Mouse (Mus musculus): ENCODE measurements around the gene Ctnnal1.

Gene Ctnnal1

GRCm38 (mm10) chr4:56861551-56861950 is 3.4 kb downstream of the Ctnnal1 start:
- no peak for DNase-seq (ENCODE audit: low read depth, low spot score)

GRCm38 (mm10) chr4:56858733-56859132 is 6.3 kb downstream of the Ctnnal1 start:
- no peak for DNase-seq (ENCODE audit: low read depth, low spot score)

GRCm38 (mm10) chr4:56856371-56856949 is 8.5 kb downstream of the Ctnnal1 start:
- no peak for DNase-seq (ENCODE audit: low read depth, low spot score)

GRCm38 (mm10) chr4:56855935-56856334 is 9.1 kb downstream of the Ctnnal1 start:
- DNase-seq (ENCODE audit: low read depth, low spot score): no peak

GRCm38 (mm10) chr4:56850724-56851123 is 14.3 kb downstream of the Ctnnal1 start:
- DNase-seq (ENCODE audit: low read depth, low spot score): no peak

GRCm38 (mm10) chr4:56848044-56848443 is 16.9 kb downstream of the Ctnnal1 start:
- DNase-seq (ENCODE audit: low read depth, low spot score): no peak

GRCm38 (mm10) chr4:56847400-56847799 is 17.6 kb downstream of the Ctnnal1 start:
- no peak for DNase-seq (ENCODE audit: low read depth, low spot score)

GRCm38 (mm10) chr4:56845896-56846533 is 19.0 kb downstream of the Ctnnal1 start:
- DNase-seq (ENCODE audit: low read depth, low spot score): peak; percentile 48

GRCm38 (mm10) chr4:56844911-56845310 is 20.1 kb downstream of the Ctnnal1 start:
- no peak for DNase-seq (ENCODE audit: low read depth, low spot score)

GRCm38 (mm10) chr4:56843963-56844362 is 21.0 kb downstream of the Ctnnal1 start:
- no peak for DNase-seq (ENCODE audit: low read depth, low spot score)

- DNase-seq (ENCODE audit: low read depth, low spot score): no peak
Observed at GRCm38 (mm10) chr4:56842501-56842900, 22.5 kb downstream of the Ctnnal1 start.

- DNase-seq (ENCODE audit: low read depth, low spot score): peak; percentile 72
Observed at GRCm38 (mm10) chr4:56840297-56840696, 24.7 kb downstream of the Ctnnal1 start.

- peak; percentile 66 for DNase-seq (ENCODE audit: low read depth, low spot score)
Observed at GRCm38 (mm10) chr4:56837661-56838060, 27.3 kb downstream of the Ctnnal1 start.

- DNase-seq (ENCODE audit: low read depth, low spot score): no peak
Observed at GRCm38 (mm10) chr4:56831998-56832397, 33.0 kb downstream of the Ctnnal1 start.

GRCm38 (mm10) chr4:56831013-56831609 is 33.9 kb downstream of the Ctnnal1 start:
- no peak for DNase-seq (ENCODE audit: low read depth, low spot score)

GRCm38 (mm10) chr4:56829511-56829921 is 35.5 kb downstream of the Ctnnal1 start:
- no peak for DNase-seq (ENCODE audit: low read depth, low spot score)

GRCm38 (mm10) chr4:56828932-56829331 is 36.1 kb downstream of the Ctnnal1 start:
- DNase-seq (ENCODE audit: low read depth, low spot score): no peak

- no peak for DNase-seq (ENCODE audit: low read depth, low spot score)
Observed at GRCm38 (mm10) chr4:56824231-56824630, 40.8 kb downstream of the Ctnnal1 start.

GRCm38 (mm10) chr4:56820017-56820550 is 44.9 kb downstream of the Ctnnal1 start:
- peak; percentile 72 for DNase-seq (ENCODE audit: low read depth, low spot score)

- DNase-seq (ENCODE audit: low read depth, low spot score): no peak
Observed at GRCm38 (mm10) chr4:56815131-56815530, 49.9 kb downstream of the Ctnnal1 start.

- DNase-seq (ENCODE audit: low read depth, low spot score): no peak
Observed at GRCm38 (mm10) chr4:56812096-56812495, 52.9 kb downstream of the Ctnnal1 start.

- DNase-seq (ENCODE audit: low read depth, low spot score): no peak
Observed at GRCm38 (mm10) chr4:56811642-56812041, 53.3 kb downstream of the Ctnnal1 start.

- DNase-seq (ENCODE audit: low read depth, low spot score): no peak
Observed at GRCm38 (mm10) chr4:56809050-56809449, 55.9 kb downstream of the Ctnnal1 start.

Data from 3T3-L1 (cell line).